Mouse (Mus musculus): Measurements from ENCODE around the gene Jak1. TPM values are rescaled to one million over a fixed set of nuclear protein-coding genes. Genes with fewer than 3 reads are reported as not detected.

Jak1 gene
- polyA plus RNA-seq, 1 experiment, result 33.5 TPM

DNA sequence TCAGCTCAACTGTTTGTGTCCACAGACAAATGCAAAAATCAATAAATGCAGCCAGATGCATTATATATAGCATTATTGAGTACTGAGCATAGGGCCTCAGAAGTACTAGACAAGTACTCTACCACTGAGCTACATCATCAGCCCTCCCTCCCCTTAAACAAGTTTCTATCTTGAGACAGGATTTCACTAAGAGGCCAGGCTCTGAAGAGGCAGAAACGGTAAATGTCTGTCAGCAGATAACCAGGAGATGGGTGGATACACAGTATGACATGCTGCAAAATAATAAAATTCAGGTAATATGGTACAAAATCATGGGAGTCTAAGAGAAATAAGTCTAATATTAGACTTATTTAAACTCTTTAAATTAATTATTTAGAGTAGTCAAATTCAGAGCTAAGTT lies 61.6 kb downstream of the Jak1 start:
- TF ChIP-seq POLR2AphosphoS2 (IDR thresholded peaks at IDR 0.05; ENCODE audit: insufficient read length, low read depth) (no peak), USF1 (IDR thresholded peaks at IDR 0.05; ENCODE audit: low read depth) (no peak), MYOG (IDR thresholded peaks at IDR 0.05; ENCODE audit: control insufficient read depth in 1 of 3, insufficient read depth in 1 of 3, insufficient read length in 2 of 3, low read depth in 2 of 3) (no peak), CEBPB (IDR thresholded peaks at IDR 0.05; ENCODE audit: insufficient read depth, poor library complexity, severe bottlenecking) (no peak), POLR2A (IDR thresholded peaks at IDR 0.05; ENCODE audit: insufficient read length, low read depth) (no peak), E2F4 (IDR thresholded peaks at IDR 0.05; ENCODE audit: insufficient read depth) (no peak), TCF12 (IDR thresholded peaks at IDR 0.05; ENCODE audit: insufficient read depth, poor library complexity, severe bottlenecking) (no peak), REST (IDR thresholded peaks at IDR 0.05; ENCODE audit: insufficient read depth, insufficient read length) (no peak), MYOD1 (IDR thresholded peaks at IDR 0.05; ENCODE audit: control insufficient read depth in 1 of 3, insufficient read length in 2 of 3, low read depth in 2 of 3) (no peak), MAX (IDR thresholded peaks at IDR 0.05; ENCODE audit: low read depth) (no peak), TCF3 (IDR thresholded peaks at IDR 0.05; ENCODE audit: insufficient read length, low read depth) (no peak), SRF (IDR thresholded peaks at IDR 0.05; ENCODE audit: control insufficient read depth, insufficient read length, low read depth) (no peak)
- H3K4me2 ChIP-seq (ENCODE audit: low read depth), result no peak overlapping the region
- H3ac ChIP-seq (ENCODE audit: control insufficient read depth, insufficient read length), result no peak overlapping the region
- H3K36me3 ChIP-seq (ENCODE audit: control insufficient read depth, insufficient read depth), result no peaks in the 10 kb centered on the region
- peaks cover 39% of the 10 kb centered on the region for H3K79me2 ChIP-seq (ENCODE audit: control insufficient read depth, insufficient read depth)
- no peaks in the 10 kb centered on the region for H3K27me3 ChIP-seq (ENCODE audit: control insufficient read depth, insufficient read depth, insufficient read length)
- no peak overlapping the region for H3K4me3 ChIP-seq

DNA sequence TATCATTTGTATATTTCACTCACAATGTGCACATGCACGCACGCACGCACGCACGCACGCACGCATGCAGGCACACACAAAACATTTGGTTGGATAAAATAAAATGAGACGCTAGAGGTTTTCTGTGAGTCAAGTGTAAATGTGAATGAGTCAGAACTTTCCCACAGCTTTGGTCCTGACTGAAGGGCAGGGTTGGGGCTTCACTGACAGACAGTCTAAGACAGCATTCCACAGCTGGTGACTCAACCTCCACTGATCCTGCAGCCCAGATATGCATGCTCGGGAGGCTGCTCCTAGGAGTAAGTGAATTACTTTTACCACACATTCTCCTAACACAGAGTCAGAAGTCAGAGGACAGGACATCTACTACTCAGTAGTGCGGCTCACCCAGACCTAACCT lies 62.5 kb downstream of the Jak1 start:
- no peak overlapping the region for H3K4me3 ChIP-seq
- peaks cover 39% of the 10 kb centered on the region for H3K79me2 ChIP-seq (ENCODE audit: control insufficient read depth, insufficient read depth)
- peak overlapping the region; percentile 83 for H3K4me2 ChIP-seq (ENCODE audit: low read depth)
- H3ac ChIP-seq (ENCODE audit: control insufficient read depth, insufficient read length), result no peak overlapping the region
- H3K27me3 ChIP-seq (ENCODE audit: control insufficient read depth, insufficient read depth, insufficient read length), result no peaks in the 10 kb centered on the region
- no peaks in the 10 kb centered on the region for H3K36me3 ChIP-seq (ENCODE audit: control insufficient read depth, insufficient read depth)
- TF ChIP-seq MYOD1 (IDR thresholded peaks at IDR 0.05; ENCODE audit: control insufficient read depth in 1 of 3, insufficient read length in 2 of 3, low read depth in 2 of 3), result peak in 2 of 3 experiments; percentile 62 to 82
- TF ChIP-seq REST (IDR thresholded peaks at IDR 0.05; ENCODE audit: insufficient read depth, insufficient read length), result no peak

DNA sequence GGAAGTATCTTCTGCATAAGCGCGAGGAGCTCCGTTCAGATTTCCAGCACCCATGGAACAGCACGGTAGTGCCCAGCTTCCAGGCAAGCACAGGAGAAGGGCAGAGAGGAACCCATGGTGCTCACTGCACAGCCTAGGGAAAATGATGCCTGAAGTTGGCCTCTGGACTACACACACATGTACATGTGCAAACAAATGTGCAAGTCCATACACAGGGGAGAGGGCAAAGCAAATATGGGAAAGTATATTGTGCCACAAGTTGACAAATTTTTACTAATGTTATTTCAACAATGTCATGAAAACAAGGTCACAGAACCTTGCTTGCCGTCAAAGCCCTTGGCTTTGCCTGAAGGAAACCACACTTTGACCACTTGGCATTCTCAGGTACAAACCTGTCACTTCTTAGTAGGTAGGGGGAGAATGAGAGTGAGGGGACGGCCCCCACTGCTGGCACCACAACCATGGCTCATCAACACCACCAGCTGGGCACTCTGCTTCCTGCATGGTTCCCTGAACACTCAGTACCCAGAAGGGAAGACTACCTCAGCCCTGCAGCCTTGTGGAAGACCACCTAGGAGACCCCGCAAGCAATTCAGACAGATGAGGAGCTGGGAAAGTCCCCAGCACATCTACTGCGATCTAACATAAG lies 65.5 kb downstream of the Jak1 start:
- Histone ChIP-seq H3K36me3 (ENCODE audit: control insufficient read depth, insufficient read depth) (no peaks in the 10 kb centered on the region), H3K79me2 (ENCODE audit: control insufficient read depth, insufficient read depth) (peaks cover 27% of the 10 kb centered on the region), H3K4me2 (ENCODE audit: low read depth) (no peak overlapping the region), H3ac (ENCODE audit: control insufficient read depth, insufficient read length) (no peak overlapping the region), H3K4me3 (no peak overlapping the region), H3K27me3 (ENCODE audit: control insufficient read depth, insufficient read depth, insufficient read length) (no peaks in the 10 kb centered on the region)
- TF ChIP-seq TCF12 (IDR thresholded peaks at IDR 0.05; ENCODE audit: insufficient read depth, poor library complexity, severe bottlenecking) (no peak), E2F4 (IDR thresholded peaks at IDR 0.05; ENCODE audit: insufficient read depth) (no peak), MYOD1 (IDR thresholded peaks at IDR 0.05; ENCODE audit: control insufficient read depth in 1 of 3, insufficient read length in 2 of 3, low read depth in 2 of 3) (no peak), REST (IDR thresholded peaks at IDR 0.05; ENCODE audit: insufficient read depth, insufficient read length) (no peak), MYOG (IDR thresholded peaks at IDR 0.05; ENCODE audit: control insufficient read depth in 1 of 3, insufficient read depth in 1 of 3, insufficient read length in 2 of 3, low read depth in 2 of 3) (no peak), POLR2A (IDR thresholded peaks at IDR 0.05; ENCODE audit: insufficient read length, low read depth) (no peak)

- Histone ChIP-seq H3K4me2 (ENCODE audit: low read depth) (no peak overlapping the region), H3ac (ENCODE audit: control insufficient read depth, insufficient read length) (no peak overlapping the region), H3K4me3 (no peak overlapping the region), H3K79me2 (ENCODE audit: control insufficient read depth, insufficient read depth) (peaks cover 16% of the 10 kb centered on the region), H3K36me3 (ENCODE audit: control insufficient read depth, insufficient read depth) (no peaks in the 10 kb centered on the region), H3K27me3 (ENCODE audit: control insufficient read depth, insufficient read depth, insufficient read length) (no peaks in the 10 kb centered on the region)
- TF ChIP-seq USF1 (IDR thresholded peaks at IDR 0.05; ENCODE audit: low read depth), result no peak
- TF ChIP-seq E2F4 (IDR thresholded peaks at IDR 0.05; ENCODE audit: insufficient read depth), result no peak
- no peak for TF ChIP-seq CEBPB (IDR thresholded peaks at IDR 0.05; ENCODE audit: insufficient read depth, poor library complexity, severe bottlenecking)
- TF ChIP-seq TCF12 (IDR thresholded peaks at IDR 0.05; ENCODE audit: insufficient read depth, poor library complexity, severe bottlenecking), result no peak
- no peak for TF ChIP-seq REST (IDR thresholded peaks at IDR 0.05; ENCODE audit: insufficient read depth, insufficient read length)
- TF ChIP-seq MYOG (IDR thresholded peaks at IDR 0.05; ENCODE audit: control insufficient read depth in 1 of 3, insufficient read depth in 1 of 3, insufficient read length in 2 of 3, low read depth in 2 of 3), result no peak
- TF ChIP-seq MYOD1 (IDR thresholded peaks at IDR 0.05; ENCODE audit: control insufficient read depth in 1 of 3, insufficient read length in 2 of 3, low read depth in 2 of 3), result no peak
- no peak for TF ChIP-seq TCF3 (IDR thresholded peaks at IDR 0.05; ENCODE audit: insufficient read length, low read depth)
- no peak for TF ChIP-seq SRF (IDR thresholded peaks at IDR 0.05; ENCODE audit: control insufficient read depth, insufficient read length, low read depth)
- no peak for TF ChIP-seq POLR2AphosphoS2 (IDR thresholded peaks at IDR 0.05; ENCODE audit: insufficient read length, low read depth)
- TF ChIP-seq POLR2A (IDR thresholded peaks at IDR 0.05; ENCODE audit: insufficient read length, low read depth), result no peak
- TF ChIP-seq MAX (IDR thresholded peaks at IDR 0.05; ENCODE audit: low read depth), result no peak
Measured at GRCm38 (mm10) chr4:101198333-101198732, 66.7 kb downstream of the Jak1 start.

- Histone ChIP-seq H3ac (ENCODE audit: control insufficient read depth, insufficient read length) (no peak overlapping the region), H3K79me2 (ENCODE audit: control insufficient read depth, insufficient read depth) (peaks cover 16% of the 10 kb centered on the region), H3K36me3 (ENCODE audit: control insufficient read depth, insufficient read depth) (no peaks in the 10 kb centered on the region), H3K27me3 (ENCODE audit: control insufficient read depth, insufficient read depth, insufficient read length) (no peaks in the 10 kb centered on the region), H3K4me3 (no peak overlapping the region), H3K4me2 (ENCODE audit: low read depth) (no peak overlapping the region)
- TF ChIP-seq SRF (IDR thresholded peaks at IDR 0.05; ENCODE audit: control insufficient read depth, insufficient read length, low read depth) (no peak), POLR2A (IDR thresholded peaks at IDR 0.05; ENCODE audit: insufficient read length, low read depth) (no peak), MAX (IDR thresholded peaks at IDR 0.05; ENCODE audit: low read depth) (no peak), TCF3 (IDR thresholded peaks at IDR 0.05; ENCODE audit: insufficient read length, low read depth) (no peak), CEBPB (IDR thresholded peaks at IDR 0.05; ENCODE audit: insufficient read depth, poor library complexity, severe bottlenecking) (no peak), MYOG (IDR thresholded peaks at IDR 0.05; ENCODE audit: control insufficient read depth in 1 of 3, insufficient read depth in 1 of 3, insufficient read length in 2 of 3, low read depth in 2 of 3) (no peak), E2F4 (IDR thresholded peaks at IDR 0.05; ENCODE audit: insufficient read depth) (no peak), REST (IDR thresholded peaks at IDR 0.05; ENCODE audit: insufficient read depth, insufficient read length) (no peak), USF1 (IDR thresholded peaks at IDR 0.05; ENCODE audit: low read depth) (no peak), POLR2AphosphoS2 (IDR thresholded peaks at IDR 0.05; ENCODE audit: insufficient read length, low read depth) (no peak), TCF12 (IDR thresholded peaks at IDR 0.05; ENCODE audit: insufficient read depth, poor library complexity, severe bottlenecking) (no peak), MYOD1 (IDR thresholded peaks at IDR 0.05; ENCODE audit: control insufficient read depth in 1 of 3, insufficient read length in 2 of 3, low read depth in 2 of 3) (no peak)
Measured at GRCm38 (mm10) chr4:101197421-101198170, 67.5 kb downstream of the Jak1 start.
